23 mouse cellular contexts compared by ENCODE assay signal in genomic region chr10:58479954-58480490, GRCm38 (mm10). TPM values are rescaled to one million over a fixed set of nuclear protein-coding genes. Genes with fewer than 3 reads are reported as not detected.
DNase-seq lines count a peak whose midpoint lies in the region; ATAC-seq and TF ChIP-seq lines count a peak whose summit lies in the region.
"Had no signal": no experiment of that assay in that cellular context is flagged by ENCODE, and none has a peak within 500 bp of the region (broad histone marks: within the 10 kb centered on the region; RNA-seq: fewer than 3 reads in every experiment).

No protein-coding gene starts in this region.

- no peak overlapping the region for H3K4me2 ChIP-seq in forebrain, embryonic 13.5 days
- H3K4me2 ChIP-seq: embryonic facial prominence, embryonic 15.5 days; forebrain, embryonic 15.5 days; heart, embryonic 11.5 days; heart, embryonic 15.5 days; hindbrain, embryonic 13.5 days had no signal

- no peaks in the 10 kb centered on the region for H3K27me3 ChIP-seq in forebrain, embryonic 13.5 days
- H3K27me3 ChIP-seq: embryonic facial prominence, embryonic 15.5 days; forebrain, embryonic 15.5 days; heart, embryonic 15.5 days; hindbrain, embryonic 13.5 days; Patski had no signal

- 96% methylated on average over 4 of the region's 4 CpGs for WGBS in forebrain, embryonic 13.5 days

- peak overlapping the region; percentile 45; the same call in 1 of the 2 replicates for H3K27ac ChIP-seq in left cerebral cortex, adult 2 months
- H3K27ac ChIP-seq in forebrain, embryonic 13.5 days = no peak overlapping the region
- H3K27ac ChIP-seq: embryonic facial prominence, embryonic 15.5 days; forebrain, embryonic 10.5 days; forebrain, embryonic 15.5 days; heart, adult 2 months; heart, embryonic 15.5 days; hindbrain, embryonic 13.5 days had no signal

- intact Hi-C loops in left cerebral cortex, adult 2 months (cut with DNase I) = loop anchor here (5.0 to 10.0 kb wide), 2 partner anchors 98 to 955 kb away; no protein-coding TSS in a partner anchor

- no peaks in the 10 kb centered on the region for H3K4me1 ChIP-seq in forebrain, embryonic 13.5 days
- H3K4me1 ChIP-seq: embryonic facial prominence, embryonic 15.5 days; forebrain, embryonic 10.5 days; heart, embryonic 15.5 days; hindbrain, embryonic 13.5 days had no signal

- no peak for TF ChIP-seq CTCF in left cerebral cortex, adult 2 months (IDR thresholded peaks at IDR 0.05)

- peak; percentile 45 for ATAC-seq in CD4-positive, CD25-positive, alpha-beta regulatory T cell, adult 4 months
- ATAC-seq in forebrain, embryonic 13.5 days = no peak
- ATAC-seq: forebrain, embryonic 15.5 days; Patski had no signal

- H3K9me3 ChIP-seq in forebrain, embryonic 13.5 days (replicated peaks) = no peaks in the 10 kb centered on the region
- H3K9me3 ChIP-seq: embryonic facial prominence, embryonic 15.5 days; forebrain, embryonic 10.5 days; forebrain, embryonic 15.5 days; heart, embryonic 15.5 days; hindbrain, embryonic 13.5 days had no signal

- no peak for DNase-seq in left cerebral cortex, adult 2 months (ENCODE audit: extremely low spot score in 1 of 2, low spot score in 2 of 2)
- DNase-seq in left cerebral cortex, adult 18-20 months (ENCODE audit: low spot score in 2 of 2) = no peak
- DNase-seq in induced T-regulatory cell, adult 2 months (ENCODE audit: low read depth) = peak; percentile 62
- DNase-seq in kidney, postnatal 10 days = no peak
- DNase-seq: adrenal gland, adult 8-10 months; adrenal gland, postnatal 36 days; cerebellum, adult 11 months; cerebellum, adult 8-10 months; cerebellum, postnatal 14 days; embryo, embryonic 11 days; gastrocnemius, postnatal 14 days; heart, adult 2 months; heart, postnatal 14 days had no signal

- H3K9ac ChIP-seq in forebrain, embryonic 13.5 days = no peak overlapping the region
- H3K9ac ChIP-seq: embryonic facial prominence, embryonic 15.5 days; forebrain, embryonic 15.5 days; heart, embryonic 15.5 days; hindbrain, embryonic 13.5 days had no signal

- no peak overlapping the region for H3K4me3 ChIP-seq in left cerebral cortex, adult 2 months
- no peak overlapping the region for H3K4me3 ChIP-seq in forebrain, embryonic 13.5 days
- H3K4me3 ChIP-seq: embryonic facial prominence, embryonic 15.5 days; erythroblast, embryonic 14.5 days; forebrain, embryonic 10.5 days; forebrain, embryonic 15.5 days; heart, adult 2 months; heart, embryonic 15.5 days; hindbrain, embryonic 13.5 days had no signal

- peaks cover 69% of the 10 kb centered on the region for H3K36me3 ChIP-seq in forebrain, embryonic 13.5 days (ENCODE audit: poor library complexity, severe bottlenecking)

RNA-seq across cellular contexts. Expression of gene Ccdc138, which starts 17.7 kb away (rescaled TPM):
- 1 to 10 TPM; 4.4 to 5.5 TPM for total RNA-seq in left cerebral cortex, adult 2 months (2021)
- total RNA-seq in left cerebral cortex, adult 18-20 months (2021) = 1 to 10 TPM; 3.9 TPM
- 1 to 10 TPM; 2.7 to 4.4 TPM for polyA plus RNA-seq in CD4-positive, CD25-positive, alpha-beta regulatory T cell, adult 4 months (2017; shearing (Covaris generic))
- polyA plus RNA-seq in forebrain, embryonic 13.5 days (2015; fragmentation: Nextera tagmentation; extraction: Ambion mirVana) = 13.7 and 15.3 TPM in 2 replicates

RNA-seq across cellular contexts. Expression of gene Ranbp2, which starts 33.3 kb away (rescaled TPM):
- total RNA-seq in left cerebral cortex, adult 2 months (2021) = 10 to 100 TPM; 92.3 to 96.3 TPM
- 10 to 100 TPM; 85.6 to 98.6 TPM for total RNA-seq in left cerebral cortex, adult 18-20 months (2021)
- 10 to 100 TPM; 23.0 to 25.5 TPM for polyA plus RNA-seq in CD4-positive, CD25-positive, alpha-beta regulatory T cell, adult 4 months (2017; shearing (Covaris generic))
- 20.2 and 23.3 TPM in 2 replicates for polyA plus RNA-seq in forebrain, embryonic 13.5 days (2015; fragmentation: Nextera tagmentation; extraction: Ambion mirVana)
